Mouse (Mus musculus) embryonic fibroblast, embryonic 13.5 days (primary cell): Measurements from ENCODE around the gene Gm5475.

ENCODE experiments used
- CTCF ChIP-seq: IDR thresholded peaks from 2 replicates; pipeline ENCODE4 v1.5.1; 2011; ENCODE audit warnings: mild to moderate bottlenecking, control low read depth, low read length, moderate library complexity, borderline replicate concordance; ENCODE audit not compliant: insufficient read depth
- POLR2A ChIP-seq: IDR thresholded peaks from 2 replicates; pipeline ENCODE4 v1.6.1; 2011; ENCODE audit warnings: low read depth, mild to moderate bottlenecking, control low read depth, low read length, moderate library complexity

GRCm38 (mm10) chr15:100456356-100456991 lies 34.5 kb downstream of the Gm5475 start:
- no peak for TF ChIP-seq POLR2A
- TF ChIP-seq CTCF = no peak
